ENCODE assay signal across 22 mouse cellular contexts in the genomic region with DNA sequence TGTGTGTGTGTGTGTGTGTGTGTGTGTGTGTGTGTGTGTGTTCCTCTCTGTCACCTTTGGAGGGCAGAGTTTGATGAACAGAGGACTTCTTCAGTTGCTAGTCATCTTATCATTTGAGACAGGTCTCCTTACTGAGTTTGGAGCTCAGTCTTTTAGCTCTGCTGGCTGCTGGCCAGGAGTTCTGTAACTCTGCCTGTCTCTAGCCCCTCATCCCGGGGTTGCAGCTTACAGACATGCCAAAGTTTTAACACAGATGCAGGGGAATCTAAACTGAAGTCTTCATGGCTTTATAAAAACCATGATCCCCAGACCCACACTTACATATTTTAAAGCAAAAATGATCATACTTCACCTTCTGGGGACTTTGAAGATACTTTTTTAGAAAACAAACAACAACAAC.
DNase-seq lines count a peak whose midpoint lies in the region; ATAC-seq lines count a peak whose summit lies in the region.
"Had no signal": no experiment of that assay in that cellular context is flagged by ENCODE, and none has a peak within 500 bp of the region (broad histone marks: within the 10 kb centered on the region; RNA-seq: fewer than 3 reads in every experiment).

No protein-coding gene starts in this region.

- H3K27ac ChIP-seq in embryonic facial prominence, embryonic 14.5 days (replicated peaks; ENCODE audit: low read depth, low read length), result no peak overlapping the region
- H3K27ac ChIP-seq in embryonic facial prominence, embryonic 10.5 days (replicated peaks), result no peak overlapping the region
- no peak overlapping the region for H3K27ac ChIP-seq in midbrain, embryonic 14.5 days (replicated peaks; ENCODE audit: low read depth, low read length)
- H3K27ac ChIP-seq in midbrain, embryonic 10.5 days (replicated peaks), result no peak overlapping the region
- H3K27ac ChIP-seq: embryonic facial prominence, embryonic 12.5 days; forebrain, embryonic 12.5 days; gastrocnemius, adult 2 months; heart, embryonic 10.5 days; hindbrain, embryonic 12.5 days had no signal

- no peaks in the 10 kb centered on the region for H3K27me3 ChIP-seq in embryonic facial prominence, embryonic 14.5 days (replicated peaks; ENCODE audit: control insufficient read depth, insufficient read depth, low read length)
- no peaks in the 10 kb centered on the region for H3K27me3 ChIP-seq in embryonic facial prominence, embryonic 10.5 days (replicated peaks; ENCODE audit: low read depth, poor library complexity, severe bottlenecking)
- H3K27me3 ChIP-seq in midbrain, embryonic 14.5 days (ENCODE audit: control insufficient read depth, insufficient read depth, low read length), result no peaks in the 10 kb centered on the region
- H3K27me3 ChIP-seq in midbrain, embryonic 10.5 days (ENCODE audit: low read depth, poor library complexity, severe bottlenecking), result no peaks in the 10 kb centered on the region
- H3K27me3 ChIP-seq: embryonic facial prominence, embryonic 12.5 days; forebrain, embryonic 12.5 days; hindbrain, embryonic 12.5 days; Patski had no signal

- H3K4me3 ChIP-seq in embryonic facial prominence, embryonic 14.5 days (ENCODE audit: low read depth, low read length), result no peak overlapping the region
- H3K4me3 ChIP-seq in embryonic facial prominence, embryonic 10.5 days, result no peak overlapping the region
- H3K4me3 ChIP-seq in midbrain, embryonic 14.5 days (replicated peaks; ENCODE audit: low read depth, low read length), result no peak overlapping the region
- no peak overlapping the region for H3K4me3 ChIP-seq in midbrain, embryonic 10.5 days
- H3K4me3 ChIP-seq: embryonic facial prominence, embryonic 12.5 days; forebrain, embryonic 12.5 days; gastrocnemius, adult 2 months; heart, embryonic 10.5 days; hindbrain, embryonic 12.5 days had no signal

- H3K9ac ChIP-seq in embryonic facial prominence, embryonic 14.5 days (ENCODE audit: low read depth, low read length), result no peak overlapping the region
- H3K9ac ChIP-seq in midbrain, embryonic 14.5 days (replicated peaks; ENCODE audit: low read length), result no peak overlapping the region
- H3K9ac ChIP-seq: embryonic facial prominence, embryonic 12.5 days; forebrain, embryonic 12.5 days; hindbrain, embryonic 12.5 days had no signal

- no peak for ATAC-seq in embryonic facial prominence, embryonic 14.5 days (ENCODE audit: low read depth)
- ATAC-seq in midbrain, embryonic 14.5 days (ENCODE audit: low FRiP score, low TSS enrichment), result no peak
- ATAC-seq: activated CD4-positive, CD25-positive, alpha-beta regulatory T cell, adult 4 months; hindbrain, embryonic 16.5 days; Patski had no signal

- WGBS in embryonic facial prominence, embryonic 14.5 days, result 29% methylated on average over 1 of the region's 1 CpGs
- 75% methylated on average over 1 of the region's 1 CpGs for WGBS in embryonic facial prominence, embryonic 10.5 days
- 82% methylated on average over 1 of the region's 1 CpGs for WGBS in midbrain, embryonic 14.5 days
- whole genome bisulfite sequencing in midbrain, embryonic 10.5 days, result 86% methylated on average over 1 of the region's 1 CpGs

- H3K9me3 ChIP-seq in embryonic facial prominence, embryonic 14.5 days (ENCODE audit: control insufficient read depth, low read length), result no peaks in the 10 kb centered on the region
- no peaks in the 10 kb centered on the region for H3K9me3 ChIP-seq in embryonic facial prominence, embryonic 10.5 days
- no peaks in the 10 kb centered on the region for H3K9me3 ChIP-seq in midbrain, embryonic 14.5 days (ENCODE audit: control insufficient read depth, low read length)
- H3K9me3 ChIP-seq in midbrain, embryonic 10.5 days (replicated peaks), result no peaks in the 10 kb centered on the region
- H3K9me3 ChIP-seq: embryonic facial prominence, embryonic 12.5 days; forebrain, embryonic 12.5 days; heart, embryonic 10.5 days; hindbrain, embryonic 12.5 days had no signal

- peak; percentile 68 for DNase-seq in embryonic facial prominence, embryonic 14.5 days (ENCODE audit: low spot score)
- DNase-seq in embryonic facial prominence, embryonic 10.5 days (ENCODE audit: low spot score), result no peak
- DNase-seq in kidney, postnatal 4 days, result peak; percentile 18 to 20
- DNase-seq in kidney, adult 11 months, result no peak
- DNase-seq in midbrain, embryonic 14.5 days, result peak; percentile 12
- DNase-seq in midbrain, embryonic 10.5 days (ENCODE audit: low spot score), result no peak
- no peak for DNase-seq in thymus, postnatal 10 days (ENCODE audit: low spot score in 2 of 2)
- DNase-seq: adrenal gland, postnatal 14 days; cerebellum, adult 2 months; embryo, embryonic 11 days; gastrocnemius, adult 2 months; gastrocnemius, postnatal 36 days; heart, adult 18-20 months; heart, postnatal 10 days; heart, postnatal 4 days had no signal

- H3K36me3 ChIP-seq in embryonic facial prominence, embryonic 14.5 days (ENCODE audit: control insufficient read depth, insufficient read depth, low read length), result no peaks in the 10 kb centered on the region
- no peaks in the 10 kb centered on the region for H3K36me3 ChIP-seq in embryonic facial prominence, embryonic 10.5 days (replicated peaks)
- H3K36me3 ChIP-seq in midbrain, embryonic 14.5 days (ENCODE audit: control insufficient read depth, insufficient read depth, low read length), result no peaks in the 10 kb centered on the region
- H3K36me3 ChIP-seq in midbrain, embryonic 10.5 days, result peaks cover 13% of the 10 kb centered on the region
- H3K36me3 ChIP-seq: embryonic facial prominence, embryonic 12.5 days; forebrain, embryonic 12.5 days; heart, embryonic 10.5 days; hindbrain, embryonic 12.5 days had no signal

- H3K4me2 ChIP-seq in embryonic facial prominence, embryonic 14.5 days (ENCODE audit: low read depth, low read length), result no peak overlapping the region
- no peak overlapping the region for H3K4me2 ChIP-seq in midbrain, embryonic 14.5 days (ENCODE audit: low read length)
- H3K4me2 ChIP-seq: embryonic facial prominence, embryonic 12.5 days; forebrain, embryonic 12.5 days; hindbrain, embryonic 12.5 days had no signal

- H3K4me1 ChIP-seq in embryonic facial prominence, embryonic 14.5 days (ENCODE audit: control insufficient read depth, insufficient read depth, low read length), result no peaks in the 10 kb centered on the region
- H3K4me1 ChIP-seq in embryonic facial prominence, embryonic 10.5 days, result no peaks in the 10 kb centered on the region
- H3K4me1 ChIP-seq in midbrain, embryonic 14.5 days (ENCODE audit: control insufficient read depth, insufficient read depth, low read length), result no peaks in the 10 kb centered on the region
- H3K4me1 ChIP-seq in midbrain, embryonic 10.5 days, result no peaks in the 10 kb centered on the region
- H3K4me1 ChIP-seq: embryonic facial prominence, embryonic 12.5 days; forebrain, embryonic 12.5 days; hindbrain, embryonic 12.5 days had no signal

Comparison
In these comparisons a context has a peak if more than half of its experiments do, and no peak if none do; other contexts are left out.
1. DNase-seq: peak in embryonic facial prominence, embryonic 14.5 days (single experiment), kidney, postnatal 4 days (2 of 2) and midbrain, embryonic 14.5 days (single experiment); none in embryonic facial prominence, embryonic 10.5 days (single experiment), kidney, adult 11 months (single experiment), midbrain, embryonic 10.5 days (single experiment) and thymus, postnatal 10 days (0 of 2).